Mouse (Mus musculus) left cerebral cortex, postnatal 4 days (tissue): ENCODE data around the gene Zfp13. TPM values are rescaled to one million over a fixed set of nuclear protein-coding genes. Genes with fewer than 3 reads are reported as not detected.

Experiments
- DNase-seq: peaks from one replicate; pipeline ENCODE4 v3.0.0-alpha.2; 2022
- intact Hi-C: fragments of 180-260 bp; cut with DNase I; formaldehyde crosslinking; loops from one replicate; pipeline ENCODE4 v1.15.1; 2025
- total RNA-seq, 2 experiments: library from RNA; stranded (reverse); gene quantifications; 2 replicates each; pipeline ENCODE4 v1.2.3; 2021

Gene Zfp13
- total RNA-seq, 2 experiments from 2014 or later, result 42.1 to 42.4 TPM

DNA sequence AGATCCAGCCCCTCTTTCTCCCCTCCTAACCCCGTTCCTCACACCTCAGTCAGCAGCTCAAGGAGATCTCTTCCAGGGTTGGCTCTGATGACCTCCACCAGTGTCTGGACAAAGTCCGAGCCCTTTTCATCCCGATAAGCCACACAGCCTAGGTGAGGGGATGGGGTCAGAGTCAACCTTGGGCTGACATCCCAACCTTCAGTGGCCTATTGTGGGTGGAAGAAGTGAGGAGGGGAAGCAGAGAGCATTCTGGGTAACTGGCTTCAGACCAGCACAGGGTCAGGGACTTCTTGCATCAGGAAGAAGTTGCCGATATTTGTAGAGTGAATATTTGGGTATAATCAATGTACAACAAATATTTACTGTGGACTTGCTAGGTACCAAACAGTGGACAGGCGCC is 47.3 kb downstream of the Zfp13 start:
- no peak for DNase-seq
- intact Hi-C loops, result loop anchor here (10.0 kb wide), 1 partner anchor 1127 kb away; the partner anchor contains the start of gene Zfp946

DNA sequence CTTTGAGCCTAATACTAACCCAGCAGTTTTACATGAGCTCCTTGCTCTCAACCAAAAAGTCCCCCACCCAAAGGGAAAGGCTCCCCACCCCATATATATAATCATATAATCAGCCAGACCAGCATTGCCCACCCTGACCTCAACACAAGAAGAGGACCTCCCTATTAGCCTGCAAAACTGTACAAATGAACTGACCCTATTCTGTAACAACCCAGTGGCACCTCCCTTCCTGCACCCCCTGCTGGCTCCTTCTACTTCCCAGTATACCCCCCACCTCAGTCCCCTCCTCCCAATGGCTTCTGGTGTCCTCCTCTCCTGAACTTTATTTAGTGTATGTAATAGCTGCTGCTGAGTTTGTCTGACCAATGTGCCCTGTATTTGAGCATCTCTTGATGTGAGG is 47.9 kb downstream of the Zfp13 start:
- intact Hi-C loops, result loop anchor here (10.0 kb wide), 1 partner anchor 1127 kb away; the partner anchor contains the start of gene Zfp946
- no peak for DNase-seq

DNA sequence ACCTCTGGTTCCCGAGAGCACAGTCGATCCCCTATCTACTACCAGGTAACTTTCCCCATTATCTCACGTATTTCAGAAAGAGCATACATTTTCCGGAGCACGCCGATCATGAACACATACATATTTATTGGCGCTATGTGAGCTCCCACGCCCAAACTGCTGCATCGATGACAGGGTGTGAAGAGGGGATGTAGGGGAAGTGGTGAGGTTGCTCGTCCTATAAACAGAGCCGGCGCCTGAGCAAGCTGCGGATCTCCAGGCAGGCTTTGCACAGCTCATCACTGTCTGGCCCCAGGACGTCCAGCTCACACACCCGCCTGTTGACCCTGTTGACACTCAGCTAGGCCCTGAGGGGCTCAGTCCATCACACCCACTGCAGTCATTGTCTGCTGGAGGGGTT is 48.4 kb downstream of the Zfp13 start:
- no peak for DNase-seq
- intact Hi-C loops, result loop anchor here (10.0 kb wide), 1 partner anchor 1126 kb away; the partner anchor contains the start of gene Zfp946

DNA sequence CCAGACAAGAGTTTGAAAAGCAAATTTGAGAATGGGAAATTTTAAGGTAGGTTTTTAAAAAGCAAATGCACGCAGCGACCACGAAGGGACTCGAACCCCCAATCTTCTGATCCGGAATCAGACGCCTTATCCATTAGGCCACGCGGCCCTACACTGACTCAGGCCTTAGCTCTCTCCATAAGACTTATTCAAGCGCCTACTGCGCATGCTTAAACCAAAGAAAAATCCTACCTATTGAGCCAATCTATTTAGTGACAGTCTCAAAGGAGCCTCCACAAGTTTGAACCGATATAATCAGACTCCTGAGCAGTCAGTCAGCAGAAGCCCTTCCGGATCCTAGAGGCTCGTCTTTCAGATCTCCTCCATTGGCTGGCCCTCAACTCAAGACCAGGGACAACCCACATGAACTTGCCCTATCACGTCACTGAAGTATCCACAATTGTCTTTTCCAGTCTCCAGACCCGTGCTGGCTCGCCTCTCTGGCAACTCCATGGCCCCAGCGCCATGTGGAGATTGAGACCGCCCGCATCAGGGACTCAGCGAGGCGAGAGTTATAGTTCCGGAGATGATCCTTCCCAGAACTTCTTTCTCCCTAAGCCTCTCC is 49.0 kb downstream of the Zfp13 start:
- intact Hi-C loops, result loop anchor here (10.0 kb wide), 1 partner anchor 1125 kb away; the partner anchor contains the start of gene Zfp946
- peak; percentile 87 for DNase-seq

DNA sequence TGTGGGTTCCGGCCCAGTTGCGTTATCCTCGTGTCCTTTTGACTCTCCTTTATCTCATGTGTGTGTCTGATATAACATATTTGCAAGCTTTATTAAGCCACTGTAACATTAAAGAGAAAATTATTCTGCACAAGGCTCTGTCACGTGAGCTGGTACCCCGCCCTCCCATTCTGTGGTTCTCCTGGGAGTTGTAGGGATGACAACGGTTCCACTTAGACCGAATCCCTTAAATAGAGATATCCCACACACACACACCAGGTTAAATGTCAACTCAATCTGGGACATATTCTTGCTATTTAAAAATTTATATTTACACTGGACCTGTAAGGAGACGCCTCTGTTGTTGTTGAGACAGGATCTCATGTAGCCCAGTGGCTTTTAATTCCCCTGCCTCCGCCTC is 49.8 kb downstream of the Zfp13 start:
- DNase-seq, result no peak
- intact Hi-C loops, result loop anchor here (10.0 kb wide), 1 partner anchor 355 kb away; the partner anchor contains the start of gene Zfp40

DNA sequence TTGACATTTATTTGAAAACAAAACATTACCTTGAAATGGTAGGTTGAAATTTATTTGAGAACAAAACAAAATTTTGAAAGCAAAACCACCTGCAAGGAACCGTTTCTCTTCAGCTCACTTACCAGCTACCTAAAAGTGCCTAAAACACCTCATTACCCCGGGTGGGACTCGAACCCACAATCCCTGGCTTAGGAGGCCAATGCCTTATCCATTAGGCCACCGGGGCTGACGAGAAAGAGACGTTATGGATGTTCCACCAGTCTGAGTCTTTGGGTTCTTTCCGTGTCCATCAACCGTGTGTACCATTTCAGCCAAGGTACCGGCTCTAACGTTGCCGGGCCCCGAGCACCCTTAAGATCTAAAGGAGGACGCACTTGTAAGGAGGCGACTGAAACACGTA is 50.7 kb downstream of the Zfp13 start:
- DNase-seq, result peak; percentile 70
- intact Hi-C loops, result loop anchor here (10.0 kb wide), 1 partner anchor 354 kb away; the partner anchor contains the start of gene Zfp40

DNA sequence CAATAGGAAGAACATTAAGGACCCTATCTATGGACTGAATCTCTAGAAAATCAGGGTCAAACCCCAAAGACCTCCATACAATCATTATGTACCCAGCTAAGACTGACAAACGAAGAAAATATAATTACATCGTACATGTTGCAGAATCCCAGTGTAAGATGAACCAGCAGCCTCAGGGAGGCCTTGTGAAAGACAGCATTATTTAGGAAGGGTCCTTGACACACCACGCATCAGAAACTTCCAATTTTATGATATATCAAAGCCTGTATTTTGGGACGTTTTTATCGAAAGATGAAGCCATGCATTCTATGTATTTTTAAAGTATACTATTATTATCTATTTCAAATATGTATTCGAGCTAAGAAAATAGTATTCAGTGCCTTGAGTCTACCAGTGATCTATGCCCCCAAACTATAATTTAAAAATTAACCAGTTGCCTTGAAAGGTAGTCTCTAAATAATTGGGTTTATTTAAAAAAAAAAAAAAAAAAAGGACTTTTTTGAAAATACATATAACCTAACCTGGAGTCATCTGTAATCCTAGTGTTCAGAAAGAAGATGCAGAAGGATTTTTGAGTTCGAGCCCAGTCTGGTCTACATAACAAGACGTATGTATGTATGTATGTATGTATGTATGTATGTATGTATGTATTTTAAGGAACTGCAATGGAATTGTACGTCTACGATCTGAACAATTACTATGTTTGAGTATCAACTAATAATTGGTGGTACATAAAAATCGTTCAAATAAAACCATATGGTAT is 51.4 kb downstream of the Zfp13 start:
- intact Hi-C loops, result loop anchor here (10.0 kb wide), 1 partner anchor 353 kb away; the partner anchor contains the start of gene Zfp40
- DNase-seq, result no peak

DNA sequence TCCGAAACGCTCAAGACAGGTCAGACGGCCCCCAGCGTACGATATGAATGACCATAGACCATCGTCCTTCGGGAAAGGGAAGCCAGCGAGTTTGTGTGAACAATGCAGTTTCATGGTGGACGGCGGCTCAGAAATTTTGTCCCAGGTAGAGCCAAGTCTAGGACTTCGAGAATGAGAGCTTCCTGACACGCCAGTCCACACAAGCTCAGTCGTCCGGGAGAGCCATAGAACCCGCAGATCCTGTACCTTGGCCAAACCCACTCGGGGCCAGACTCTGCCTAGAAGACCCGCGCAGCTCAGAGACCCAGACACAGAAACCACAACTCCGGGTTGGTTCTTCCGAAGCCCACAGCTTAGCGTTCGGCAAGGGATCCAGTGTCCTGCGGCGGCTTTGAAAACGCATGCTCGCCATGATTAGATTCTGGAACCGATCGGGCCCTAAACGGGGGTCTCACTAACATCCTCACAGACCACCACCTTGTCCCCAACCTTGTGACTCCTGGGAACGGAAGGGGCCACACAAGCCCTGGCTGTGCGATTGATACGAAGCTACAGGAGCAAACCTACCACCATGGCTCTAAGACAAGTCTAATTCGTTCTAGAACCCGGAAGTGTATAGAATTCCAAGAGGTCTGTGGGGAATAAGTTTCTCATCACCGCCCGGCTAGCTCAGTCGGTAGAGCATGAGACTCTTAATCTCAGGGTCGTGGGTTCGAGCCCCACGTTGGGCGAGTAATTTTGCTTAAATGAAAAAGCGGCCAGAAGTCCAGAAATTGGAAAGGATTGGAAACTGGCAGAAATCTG is 52.4 kb downstream of the Zfp13 start:
- DNase-seq, result peak; percentile 72
- intact Hi-C loops, result loop anchor here (10.0 kb wide), 1 partner anchor 352 kb away; the partner anchor contains the start of gene Zfp40

DNA sequence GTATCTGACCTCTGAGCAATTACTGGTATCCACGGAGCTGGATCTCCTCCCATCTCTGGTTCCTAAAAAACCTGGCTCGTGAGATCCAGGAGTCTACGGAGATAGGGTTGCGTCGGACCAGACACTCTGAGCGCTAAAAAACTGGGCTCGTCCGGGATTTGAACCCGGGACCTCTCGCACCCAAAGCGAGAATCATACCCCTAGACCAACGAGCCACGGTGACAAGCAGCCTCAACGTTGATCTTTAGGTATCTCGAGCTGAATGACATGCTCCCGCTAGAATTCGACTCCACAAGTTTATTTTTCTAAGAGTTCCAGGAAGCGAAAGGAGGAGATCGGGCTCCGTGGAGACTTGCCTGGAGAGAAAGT is 53.0 kb downstream of the Zfp13 start:
- peak; percentile 51 for DNase-seq
- intact Hi-C loops, result loop anchor here (10.0 kb wide), 1 partner anchor 352 kb away; the partner anchor contains the start of gene Zfp40

DNA sequence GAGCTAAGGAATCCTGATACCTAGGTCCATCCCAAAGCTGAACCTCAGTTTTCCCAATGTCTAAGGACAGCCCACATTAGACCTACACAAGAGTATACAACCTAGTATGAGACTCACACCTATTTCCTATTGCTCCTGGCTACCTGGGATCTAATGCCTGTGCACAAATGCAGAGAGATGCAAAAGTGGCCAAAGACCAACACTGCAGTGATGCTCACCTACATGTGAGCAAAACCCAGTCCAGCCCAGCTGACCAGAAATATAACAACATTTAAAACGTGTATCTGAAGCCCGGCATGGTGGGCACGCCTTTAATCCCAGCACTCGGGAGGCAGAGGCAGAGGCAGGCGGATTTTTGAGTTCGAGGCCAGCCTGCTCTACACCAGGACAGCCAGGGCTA is 53.4 kb downstream of the Zfp13 start:
- intact Hi-C loops, result loop anchor here (10.0 kb wide), 1 partner anchor 351 kb away; the partner anchor contains the start of gene Zfp40

DNA sequence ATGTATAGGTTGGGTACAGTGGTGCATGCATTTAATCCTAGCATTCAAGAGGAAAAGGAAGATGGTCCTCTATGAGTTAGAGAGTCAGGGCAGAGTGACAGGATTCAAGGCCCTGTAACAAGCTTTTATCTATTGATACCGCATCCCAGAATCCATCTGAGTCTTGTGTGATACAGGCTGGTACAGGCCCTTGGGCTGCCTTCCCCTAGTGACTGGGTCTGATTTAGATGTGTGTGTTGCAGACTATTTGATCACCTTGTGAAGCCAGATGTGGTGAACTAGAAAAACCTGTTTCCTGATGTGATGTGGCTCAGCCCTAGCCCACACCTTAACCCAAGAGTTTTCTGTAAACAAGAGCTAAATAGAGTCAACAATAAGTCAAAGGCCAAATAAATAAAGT is 54.5 kb downstream of the Zfp13 start:
- intact Hi-C loops, result loop anchor here (10.0 kb wide), 1 partner anchor 350 kb away; the partner anchor contains the start of gene Zfp40
- no peak for DNase-seq

More for the DNA sequence above, 53.4 kb downstream of the Zfp13 start:
- no peak for DNase-seq

DNA sequence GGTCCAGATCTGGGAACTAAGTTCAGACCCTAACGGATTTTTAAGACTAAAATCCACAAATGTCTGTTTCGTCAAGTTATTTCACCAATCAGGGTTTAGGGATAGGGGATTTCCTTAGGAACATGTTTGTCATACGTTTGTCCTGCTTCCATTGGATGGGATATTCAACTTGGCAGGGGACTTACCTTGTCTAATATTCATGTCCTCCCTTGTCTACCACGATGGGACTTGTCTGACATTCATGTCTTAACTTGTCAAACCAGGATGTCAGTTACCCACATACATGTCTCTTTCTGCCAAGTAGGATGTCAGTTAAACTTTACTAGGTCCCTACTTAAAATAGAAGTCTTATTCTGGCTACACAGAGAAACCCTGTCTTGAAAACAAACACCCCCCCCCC is 55.3 kb downstream of the Zfp13 start:
- no peak for DNase-seq
- intact Hi-C loops, result loop anchor here (10.0 kb wide), 1 partner anchor 349 kb away; the partner anchor contains the start of gene Zfp40

DNA sequence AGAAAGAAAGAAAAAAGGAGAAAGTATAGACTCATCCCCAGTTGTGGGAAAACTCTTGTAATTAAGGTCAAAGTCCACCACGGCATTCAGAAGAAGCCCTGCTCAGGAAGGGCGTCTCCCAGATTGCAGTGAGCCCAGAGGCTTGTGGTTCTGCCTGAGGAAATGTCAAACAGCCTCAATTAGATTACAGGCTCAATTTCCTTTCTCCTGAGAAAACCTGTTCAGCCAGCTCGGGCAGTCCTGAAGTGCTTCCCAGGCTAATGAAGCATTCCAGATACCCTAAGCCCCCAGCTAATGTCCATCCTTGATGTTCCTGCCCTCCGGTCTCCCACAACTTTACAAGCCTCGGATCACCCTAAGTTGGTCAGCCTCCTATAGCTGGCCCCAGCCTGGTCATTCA is 56.0 kb downstream of the Zfp13 start:
- DNase-seq, result no peak
- intact Hi-C loops, result loop anchor here (10.0 kb wide), 1 partner anchor 349 kb away; the partner anchor contains the start of gene Zfp40

DNA sequence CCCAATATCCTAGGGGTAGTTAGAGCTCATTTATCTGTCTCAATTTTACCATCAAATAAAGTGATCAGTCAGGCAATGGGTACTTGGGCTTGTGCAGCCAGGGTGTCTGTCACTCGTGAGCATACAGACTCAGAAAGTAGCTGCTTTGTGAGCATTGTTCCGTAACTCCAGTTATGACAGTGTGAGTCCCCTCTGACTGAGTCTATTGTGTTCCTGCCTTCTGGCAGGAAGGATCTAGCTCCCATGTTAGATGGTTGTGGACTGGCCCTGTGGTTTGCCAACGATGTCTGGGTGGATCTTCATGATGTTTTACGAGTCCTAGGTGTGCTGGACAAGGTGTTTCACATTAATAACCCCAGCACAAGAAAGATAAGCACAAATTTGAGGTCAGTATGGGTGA is 56.5 kb downstream of the Zfp13 start:
- DNase-seq, result no peak
- intact Hi-C loops, result loop anchor here (10.0 kb wide), 1 partner anchor 348 kb away; the partner anchor contains the start of gene Zfp40

DNA sequence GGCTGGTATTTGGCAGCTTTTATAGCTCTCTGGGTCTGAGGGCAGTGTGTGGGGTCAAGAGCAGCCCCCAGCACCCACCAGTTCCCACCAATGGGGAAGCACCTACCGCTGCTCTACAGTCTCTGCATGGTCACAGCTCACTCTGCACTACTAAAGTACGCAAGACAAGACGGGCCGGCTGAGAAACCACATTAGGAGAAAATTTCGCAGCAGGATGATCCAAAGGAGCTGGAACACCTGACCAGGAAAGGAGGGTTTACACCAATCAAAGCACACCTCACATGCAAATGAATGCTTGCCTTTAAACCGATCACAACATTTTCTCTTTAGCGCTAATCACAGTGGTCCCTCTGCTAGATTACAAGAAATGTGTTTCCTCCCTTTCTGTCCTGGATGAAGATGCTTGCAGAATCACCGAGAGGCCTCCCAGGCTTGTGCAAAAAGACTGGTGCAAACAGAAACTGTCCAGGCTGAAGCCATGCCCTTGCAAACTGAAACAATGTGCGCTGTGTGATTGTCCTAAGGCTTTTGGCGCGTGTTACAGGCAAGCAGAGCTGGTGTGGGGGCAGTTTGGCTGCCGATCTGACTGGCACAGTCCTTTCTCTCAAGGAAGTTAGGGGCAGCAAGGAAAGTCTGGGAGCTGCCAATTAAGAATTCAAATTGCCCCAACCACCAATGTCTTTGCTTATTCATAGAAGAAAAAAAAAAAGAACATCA is 57.1 kb downstream of the Zfp13 start:
- intact Hi-C loops, result loop anchor here (10.0 kb wide), 1 partner anchor 347 kb away; the partner anchor contains the start of gene Zfp40
- no peak for DNase-seq

DNA sequence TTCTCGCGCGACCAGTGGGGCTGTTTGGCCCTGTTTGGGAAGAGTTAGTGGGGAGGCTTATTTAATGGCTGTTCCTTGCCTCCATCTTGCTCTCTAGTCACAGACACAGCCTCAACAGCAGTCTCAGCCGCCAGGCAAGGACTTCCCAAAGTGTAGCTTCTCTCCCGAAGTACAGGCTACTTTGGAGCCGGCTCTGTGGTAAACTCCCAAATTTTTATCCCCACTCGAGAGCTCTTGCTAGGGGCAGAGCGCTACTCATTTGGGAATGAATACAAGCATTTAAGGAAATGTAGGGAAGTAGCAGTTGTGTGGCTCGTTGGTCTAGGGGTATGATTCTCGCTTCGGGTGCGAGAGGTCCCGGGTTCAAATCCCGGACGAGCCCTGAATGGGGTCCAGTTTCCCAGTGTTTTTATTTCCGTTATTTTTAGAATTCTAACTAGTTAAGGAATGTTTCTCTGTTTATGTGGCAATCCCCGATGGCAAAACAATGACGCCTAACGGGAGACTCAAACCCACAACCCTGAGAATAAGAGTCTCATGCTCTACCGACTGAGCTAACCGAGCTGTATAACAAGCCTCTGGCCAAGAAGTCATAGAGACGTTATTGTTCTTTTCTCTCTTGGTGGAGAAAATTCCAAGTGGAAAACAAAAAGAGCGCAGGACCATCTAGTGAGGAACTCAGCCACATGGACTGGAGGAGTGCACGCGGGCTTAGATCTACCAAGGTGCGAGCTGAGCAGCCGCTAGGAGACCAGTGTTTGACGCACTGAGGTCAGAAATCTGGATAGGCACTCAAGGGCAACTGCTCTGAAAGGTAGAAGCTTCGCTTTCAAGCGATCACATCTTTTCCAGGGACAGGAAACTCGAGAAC is 58.4 kb downstream of the Zfp13 start:
- DNase-seq, result no peak
- intact Hi-C loops, result loop anchor here (10.0 kb wide), 1 partner anchor 346 kb away; the partner anchor contains the start of gene Zfp40

DNA sequence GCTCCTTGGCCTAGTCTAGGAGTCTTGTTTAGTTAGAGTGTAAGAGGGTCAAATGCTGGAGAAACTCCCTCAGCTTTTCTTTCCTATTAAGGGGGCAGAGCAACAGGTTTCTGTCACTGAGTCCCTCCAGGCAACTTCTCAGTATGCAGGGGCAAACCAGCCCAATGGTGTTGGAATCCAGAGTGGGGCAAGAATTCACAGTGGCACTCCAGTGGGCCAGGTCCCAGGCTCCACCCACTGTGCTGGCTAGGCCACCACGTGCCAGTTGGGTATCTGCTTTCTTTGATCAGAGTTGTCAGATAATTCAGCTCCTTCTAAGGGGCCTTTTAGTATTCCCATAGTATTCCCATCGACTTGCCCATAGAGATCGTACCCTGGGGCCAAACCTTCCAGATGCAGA is 59.2 kb downstream of the Zfp13 start:
- intact Hi-C loops, result loop anchor here (10.0 kb wide), 1 partner anchor 345 kb away; the partner anchor contains the start of gene Zfp40
- no peak for DNase-seq

DNA sequence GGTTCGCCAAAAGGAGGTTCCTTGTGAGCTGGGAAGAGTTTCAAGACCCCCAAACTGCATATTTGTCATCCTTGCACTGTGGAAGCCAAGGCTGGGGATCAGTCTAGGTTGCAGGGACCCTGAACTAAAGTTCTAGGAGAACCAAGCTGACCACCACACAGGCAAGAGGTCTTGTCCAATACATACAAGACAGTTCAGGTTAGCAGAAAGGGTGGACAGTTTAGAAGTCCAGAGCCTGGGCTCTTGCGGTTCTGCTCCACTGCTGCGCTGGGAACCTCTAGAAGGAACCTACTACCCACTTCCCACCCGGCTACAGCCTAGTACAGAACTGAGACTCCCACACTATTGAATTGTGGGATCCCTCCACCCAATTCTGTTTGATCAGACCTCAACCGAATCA is 59.7 kb downstream of the Zfp13 start:
- no peak for DNase-seq
- intact Hi-C loops, result loop anchor here (10.0 kb wide), 1 partner anchor 345 kb away; the partner anchor contains the start of gene Zfp40
